Mouse (Mus musculus) adrenal gland, postnatal 14 days (tissue): ENCODE results near the gene Lta. TPM values are rescaled to one million over a fixed set of nuclear protein-coding genes. Genes with fewer than 3 reads are reported as not detected.
A peak's percentile ranks its signal among the peaks of the same experiment; 100 is the strongest.

ENCODE experiments used
- DNase-seq: peaks from one replicate; pipeline ENCODE4 v3.0.0; 2021; ENCODE audit warnings: mixed read lengths
- long read RNA-seq, 2 experiments: library from polyadenylated mRNA; stranded (forward); transcript quantifications; one replicate each; pipeline ENCODE4 v2.0.0; 2021
- total RNA-seq: library from RNA; stranded (reverse); gene quantifications from 2 replicates; pipeline ENCODE4 v1.2.3, GENCODE M21; 2021

Gene Lta
- total RNA-seq = 0.33 and 2.7 TPM in 2 replicates
- long read RNA-seq, experiment 1, partial matches to known transcripts = 0 of 4 reads
- long read RNA-seq, experiment 1, other reads (novel, unspliced or antisense) = 2 of 4 reads
- long read RNA-seq, experiment 2 = 0 reads

- DNase-seq = no peak
Measured at GRCm38 (mm10) chr17:35204494-35205379, at the start of gene Lta. TSS of gene Lta (minus strand) at chr17:35205351.

- DNase-seq = peak; percentile 83
Measured at GRCm38 (mm10) chr17:35254241-35255098, 49.3 kb upstream of the Lta start.

GRCm38 (mm10) chr17:35253293-35254093, 48.3 kb upstream of the Lta start:
- DNase-seq = no peak

- peak; percentile 59 for DNase-seq
Measured at GRCm38 (mm10) chr17:35252619-35253292, 47.6 kb upstream of the Lta start.

GRCm38 (mm10) chr17:35251981-35252380, 46.8 kb upstream of the Lta start:
- no peak for DNase-seq

GRCm38 (mm10) chr17:35251162-35251719, 46.1 kb upstream of the Lta start:
- DNase-seq = no peak

- DNase-seq = no peak
Measured at GRCm38 (mm10) chr17:35250348-35251120, 45.4 kb upstream of the Lta start.

GRCm38 (mm10) chr17:35249451-35250197, 44.5 kb upstream of the Lta start:
- DNase-seq = no peak

- no peak for DNase-seq
Measured at GRCm38 (mm10) chr17:35248986-35249385, 43.8 kb upstream of the Lta start.

- DNase-seq = no peak
Measured at GRCm38 (mm10) chr17:35247144-35247543, 42.0 kb upstream of the Lta start.

- DNase-seq = peak; percentile 44
Measured at GRCm38 (mm10) chr17:35245731-35246623, 40.8 kb upstream of the Lta start.

GRCm38 (mm10) chr17:35244999-35245398, 39.8 kb upstream of the Lta start:
- no peak for DNase-seq

- peak; percentile 64 for DNase-seq
Measured at GRCm38 (mm10) chr17:35243086-35243485, 37.9 kb upstream of the Lta start.

- DNase-seq = peak; percentile 82
Measured at GRCm38 (mm10) chr17:35242015-35242941, 37.1 kb upstream of the Lta start.

GRCm38 (mm10) chr17:35241305-35242014, 36.3 kb upstream of the Lta start, which contains the start of gene Ddx39b:
TSS of gene Ddx39b (plus strand) at chr17:35241746.
- peak; percentile 98 for DNase-seq
